Mouse (Mus musculus) embryo, embryonic 11.5 days (tissue): Measurements from ENCODE around the gene Scaf11.
"Not testable (repeated sequence)": the region's sequence is repeated elsewhere in the genome, so short reads cannot be mapped to it uniquely, and the experiment has no call there.

Experiments
- DNase-seq: peaks from one replicate; pipeline ENCODE4 v3.0.0-alpha.2; 2012; ENCODE audit warnings: low read depth, low spot score

Gene Scaf11

DNA sequence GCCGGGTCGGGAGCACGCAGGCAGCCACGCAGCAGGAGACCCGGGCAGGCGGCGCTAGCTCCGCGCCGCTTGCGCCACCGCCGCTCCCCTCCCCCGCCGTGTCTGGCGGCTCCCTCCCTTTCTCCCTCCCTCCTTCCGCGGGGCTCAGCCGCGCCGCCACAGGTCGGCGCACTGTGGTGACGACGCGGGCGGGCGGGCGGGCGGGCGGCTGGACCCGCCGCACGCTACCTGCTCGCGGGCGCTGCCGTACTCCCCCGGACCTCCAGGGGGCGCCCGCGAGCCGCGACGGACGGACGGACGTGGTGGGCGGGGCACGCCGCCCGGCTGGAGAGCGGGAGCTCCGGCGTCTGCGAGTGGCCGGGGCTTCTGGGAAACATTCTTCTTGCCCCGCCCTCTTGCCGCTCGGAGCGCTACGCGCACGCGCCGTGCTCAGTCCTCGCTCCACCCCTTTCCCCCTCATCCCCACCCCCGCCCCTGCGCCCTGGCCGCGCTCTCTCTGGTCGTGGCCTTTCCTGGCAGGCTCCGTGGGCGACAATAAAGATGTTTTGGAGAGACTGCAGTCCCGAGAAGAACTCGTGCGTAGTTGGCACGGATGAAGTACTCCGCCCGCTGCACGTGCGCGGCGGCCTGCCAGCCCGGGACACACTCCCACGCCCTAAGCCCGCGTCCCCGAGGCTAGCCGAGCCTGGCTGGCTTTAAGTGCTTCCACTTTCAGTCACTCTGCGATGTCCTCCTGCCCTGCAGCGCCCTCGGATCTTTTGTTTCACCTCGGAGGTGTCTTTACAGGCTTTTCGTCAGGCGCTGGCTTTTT lies at the start of gene Scaf11:
Scaf11 (minus strand) TSS at position 114 of the 811 bp plus-strand sequence.
- DNase-seq: peak; percentile 95

DNA sequence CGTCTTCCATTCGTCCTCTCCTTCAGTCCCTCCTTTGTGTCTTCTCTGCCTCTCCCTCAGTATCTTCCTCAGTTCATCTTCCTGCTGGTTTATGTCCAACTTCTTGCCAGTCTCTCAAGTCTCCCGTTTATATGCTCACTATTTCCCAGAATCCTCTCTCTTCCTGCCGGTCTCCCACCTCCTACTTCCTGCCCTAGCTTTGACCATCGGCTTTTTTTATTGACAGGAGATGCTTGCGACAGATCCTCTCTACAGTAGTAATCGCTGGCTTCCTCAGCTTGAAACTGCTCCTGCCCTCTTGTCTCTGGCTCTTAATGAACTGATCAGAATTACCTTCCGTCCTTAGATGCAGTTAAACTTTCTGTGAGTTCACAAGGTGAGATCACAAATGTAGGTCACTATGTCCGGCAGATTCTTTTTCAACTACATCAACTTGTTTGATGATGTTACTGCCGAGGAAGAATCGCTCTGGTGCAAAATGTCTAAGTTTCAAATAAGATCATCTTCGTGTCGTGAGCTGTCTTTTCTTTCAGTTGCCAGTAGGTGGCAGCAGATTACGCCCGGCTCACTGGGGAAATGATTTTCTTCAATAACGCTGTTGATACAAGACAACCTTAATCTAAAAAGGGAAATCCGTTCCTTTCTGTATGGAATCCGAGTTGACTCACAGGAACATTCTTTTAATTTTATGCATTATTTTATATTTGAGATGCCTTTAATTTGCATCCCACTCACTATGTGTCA lies 46.6 kb upstream of the Scaf11 start:
- DNase-seq: peak; percentile 39

DNA sequence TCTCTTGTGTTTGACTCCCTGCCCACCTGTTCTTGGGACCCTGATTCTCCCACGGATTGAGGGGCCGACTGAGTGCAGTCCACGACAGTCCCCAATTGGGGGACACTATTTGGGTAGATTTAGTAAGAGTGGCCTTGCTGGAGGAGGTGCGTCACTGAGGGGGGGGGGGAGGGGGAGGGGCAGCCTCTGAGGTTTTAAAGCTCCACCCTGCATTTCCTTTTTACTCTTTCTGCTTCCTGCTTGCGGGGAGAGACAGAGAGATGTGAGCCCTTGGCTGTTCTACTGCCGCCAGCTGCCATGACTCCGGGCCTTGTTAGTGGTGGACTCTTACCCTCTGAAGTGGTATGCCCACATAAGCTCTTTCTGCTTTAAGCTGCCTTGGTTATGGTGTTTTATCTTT lies 37.0 kb upstream of the Scaf11 start:
- DNase-seq: no peak

GRCm38 (mm10) chr15:96494279-96494678 lies 33.6 kb upstream of the Scaf11 start:
- DNase-seq: no peak

DNA sequence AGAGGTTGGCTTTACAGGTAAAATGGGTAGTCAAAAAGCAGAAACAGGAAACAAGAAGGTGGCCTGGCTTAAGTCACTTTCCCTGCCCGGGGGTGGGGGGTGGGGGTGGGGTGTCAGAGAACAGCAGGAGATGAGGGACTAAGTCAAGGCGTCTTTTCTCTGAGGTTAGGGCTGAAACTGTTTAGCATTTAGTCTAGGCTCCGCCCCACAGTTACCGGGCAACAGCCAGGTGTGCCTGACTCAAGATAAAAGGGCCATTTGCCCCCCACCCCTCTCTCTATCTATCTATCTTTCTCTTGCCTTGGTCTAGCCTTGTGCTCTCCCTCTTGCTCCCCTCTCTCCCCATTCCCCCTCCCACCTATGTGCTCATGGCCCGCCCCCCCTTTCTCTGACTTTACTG lies 32.9 kb upstream of the Scaf11 start:
- no peak for DNase-seq

DNA sequence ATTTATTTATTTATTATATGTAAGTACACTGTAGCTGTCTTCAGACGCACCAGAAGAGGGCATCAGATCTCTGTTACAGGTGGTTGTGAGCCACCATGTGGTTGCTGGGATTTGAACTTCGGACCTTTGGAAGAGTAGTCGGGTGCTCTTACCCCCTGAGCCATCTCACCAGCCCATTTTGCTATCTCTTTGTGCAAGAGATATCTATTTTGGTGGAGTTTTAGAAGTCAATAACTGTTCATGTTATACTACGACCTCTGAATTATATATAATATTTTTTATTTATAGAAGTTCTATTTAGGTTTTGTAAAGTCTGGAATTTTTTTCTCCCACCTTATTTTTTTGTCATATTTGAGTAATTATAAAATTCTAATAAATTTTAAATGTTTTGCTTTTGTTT lies 32.3 kb upstream of the Scaf11 start:
- not testable (repeated sequence) for DNase-seq

DNA sequence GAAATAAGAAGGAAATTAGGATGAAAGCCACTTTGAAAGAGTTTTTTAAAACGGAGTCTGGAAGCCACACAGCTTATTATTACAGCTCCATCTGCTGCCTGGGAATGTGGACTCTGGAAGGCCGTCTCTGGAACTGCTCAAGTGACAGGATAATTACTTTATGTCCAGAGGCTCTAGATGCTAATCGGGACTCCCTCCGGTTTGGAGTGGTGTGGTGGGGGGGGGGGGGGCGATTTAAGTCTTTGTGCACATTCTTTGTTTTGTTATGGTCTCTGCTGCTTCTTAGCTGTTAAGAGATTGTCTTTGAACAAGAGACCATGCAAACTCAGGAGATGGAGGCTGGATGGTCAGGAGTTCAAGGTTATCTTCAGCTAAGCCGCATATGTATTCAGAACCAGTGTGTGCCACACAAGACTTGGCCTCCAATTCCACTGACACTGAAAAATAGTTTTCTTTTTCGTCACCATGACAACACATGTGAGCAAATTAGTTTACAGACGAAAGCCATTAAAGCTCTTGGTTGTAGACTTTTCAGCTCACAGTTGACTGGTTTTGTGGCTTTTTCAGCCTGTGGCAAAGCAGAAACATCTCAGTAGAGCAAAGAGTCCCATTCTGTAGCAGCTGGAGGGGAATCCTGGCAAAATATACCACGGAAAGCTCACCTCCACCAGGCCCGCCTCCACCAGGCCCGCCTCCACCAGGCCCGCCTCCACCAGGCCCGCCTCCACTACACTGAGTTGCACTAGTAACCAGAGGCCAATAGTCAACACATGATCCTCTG lies 31.4 kb upstream of the Scaf11 start:
- DNase-seq: no peak

DNA sequence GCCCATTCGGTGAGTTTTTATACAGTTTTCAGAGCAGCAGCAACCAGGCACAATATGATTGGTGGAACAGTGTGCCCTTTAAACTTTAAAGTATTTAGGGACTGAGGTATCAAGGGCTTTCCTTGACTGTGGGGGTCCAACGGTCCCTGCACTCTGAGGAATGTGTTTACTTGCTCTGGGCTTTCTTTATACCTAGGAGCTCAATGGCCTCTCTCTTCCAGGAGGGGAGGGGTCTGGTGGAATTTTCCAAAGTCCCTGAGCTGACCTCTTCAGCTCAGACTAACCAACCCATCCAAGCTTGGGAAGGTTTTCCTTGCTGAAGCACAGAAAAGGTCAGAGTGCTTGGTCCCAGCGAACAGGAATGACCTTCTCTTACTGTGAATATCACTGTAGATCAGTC lies 30.8 kb upstream of the Scaf11 start:
- no peak for DNase-seq

DNA sequence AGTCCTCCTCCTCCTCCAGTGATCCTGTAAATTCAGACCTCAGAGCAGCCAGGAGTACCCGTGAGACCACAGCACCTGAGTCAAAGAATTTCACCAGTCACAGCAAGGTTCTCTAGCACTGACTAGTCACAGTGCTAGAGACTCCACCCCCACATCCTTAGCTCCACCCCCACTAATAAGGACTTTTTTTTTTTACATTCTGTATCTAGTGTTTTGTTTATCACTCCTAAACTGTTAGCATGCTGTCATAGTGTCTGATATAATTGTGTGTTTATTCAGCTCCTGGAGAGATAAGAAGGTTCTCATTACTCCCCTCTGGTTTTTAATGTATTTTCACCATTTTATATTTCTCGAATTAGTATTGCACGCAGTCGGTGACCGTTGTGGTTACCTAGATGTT lies 29.5 kb upstream of the Scaf11 start:
- DNase-seq: no peak

DNA sequence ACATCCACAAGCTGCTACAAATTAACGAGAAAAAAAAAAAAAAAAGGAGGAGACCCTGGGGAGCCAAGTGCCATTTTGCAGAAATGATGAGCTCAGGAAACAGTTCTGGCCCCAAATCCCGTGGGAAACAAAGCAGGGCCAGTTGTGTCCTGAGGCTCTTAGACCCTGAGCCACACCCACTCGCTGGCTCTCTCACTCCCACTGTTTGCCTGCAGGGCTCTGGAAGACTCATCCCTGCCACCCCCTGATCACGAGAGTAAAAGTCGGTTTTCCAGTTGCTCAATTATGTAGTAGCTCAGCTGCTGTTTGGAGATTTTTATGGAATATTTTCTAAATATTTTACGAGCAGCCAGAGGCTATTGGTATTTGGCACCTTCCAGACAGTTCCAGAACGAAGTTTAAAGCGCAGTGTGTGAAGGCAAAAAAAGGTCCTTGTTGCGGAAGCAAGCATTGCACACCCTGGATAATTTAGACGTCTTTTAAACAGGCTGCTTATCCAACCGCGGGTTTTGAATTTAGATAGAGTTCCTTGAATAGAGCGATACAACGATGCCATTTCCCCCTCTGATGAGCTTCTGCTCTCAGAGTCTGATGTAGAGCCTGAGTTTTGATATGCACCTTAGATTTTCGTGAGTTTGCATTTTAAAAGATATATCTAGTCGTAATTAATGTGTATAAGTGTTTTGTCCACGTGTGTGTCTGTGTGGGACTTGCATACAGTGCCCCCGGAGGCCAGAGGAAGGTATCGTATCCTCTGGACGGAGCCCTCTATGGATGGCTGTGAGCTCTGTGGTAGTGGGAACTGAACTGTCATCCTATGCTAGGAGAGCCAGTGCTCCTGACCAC lies 28.5 kb upstream of the Scaf11 start:
- peak; percentile 32 for DNase-seq

DNA sequence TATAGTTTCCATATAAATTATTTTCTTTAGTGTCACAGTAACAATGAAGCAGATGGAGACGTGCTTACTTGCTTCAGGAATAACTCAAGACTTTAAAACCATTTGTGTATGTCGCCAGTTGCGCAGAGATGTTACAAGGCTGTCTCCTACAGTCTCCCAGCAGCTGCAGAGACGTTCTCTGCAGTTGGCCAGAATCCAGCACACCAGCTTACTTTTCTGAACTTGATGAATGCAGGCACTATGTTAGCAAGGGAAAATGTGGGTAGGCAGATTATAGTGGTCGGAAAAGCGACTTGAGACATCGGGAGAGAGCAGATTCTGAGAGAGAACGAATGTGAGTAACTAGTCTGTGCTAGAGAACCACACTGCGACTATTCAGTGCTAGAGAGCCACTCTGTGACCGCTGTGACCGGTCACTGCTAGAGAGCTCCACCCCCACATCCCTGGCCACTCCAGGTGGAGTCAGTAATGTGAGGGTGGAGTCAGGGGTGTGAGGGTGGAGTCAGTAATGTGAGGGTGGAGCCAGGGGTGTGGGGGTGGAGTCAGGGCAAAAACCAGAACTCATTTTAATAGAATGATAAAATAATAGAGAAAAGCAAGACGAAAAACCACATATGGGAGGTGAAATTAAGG lies 26.5 kb upstream of the Scaf11 start:
- no peak for DNase-seq

DNA sequence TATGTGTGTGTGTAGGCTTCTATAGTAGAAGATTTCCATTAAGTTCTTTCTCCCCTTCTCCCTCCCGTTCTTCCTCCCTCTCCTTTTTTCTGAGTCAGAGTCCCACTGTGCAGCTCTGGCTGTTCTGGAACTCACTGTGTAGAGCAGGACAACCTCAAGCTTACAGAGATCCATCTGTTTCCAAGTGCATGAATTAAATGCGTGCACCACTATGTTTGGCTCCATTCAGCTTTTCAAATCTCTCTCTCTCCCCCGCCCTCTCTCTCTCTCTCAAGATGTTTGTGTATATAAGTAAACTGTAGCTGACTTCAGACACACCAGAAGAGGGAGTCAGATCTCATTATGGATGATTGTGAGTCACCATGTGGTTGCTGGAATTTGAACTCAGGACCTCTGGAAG lies 20.2 kb upstream of the Scaf11 start:
- no peak for DNase-seq

DNA sequence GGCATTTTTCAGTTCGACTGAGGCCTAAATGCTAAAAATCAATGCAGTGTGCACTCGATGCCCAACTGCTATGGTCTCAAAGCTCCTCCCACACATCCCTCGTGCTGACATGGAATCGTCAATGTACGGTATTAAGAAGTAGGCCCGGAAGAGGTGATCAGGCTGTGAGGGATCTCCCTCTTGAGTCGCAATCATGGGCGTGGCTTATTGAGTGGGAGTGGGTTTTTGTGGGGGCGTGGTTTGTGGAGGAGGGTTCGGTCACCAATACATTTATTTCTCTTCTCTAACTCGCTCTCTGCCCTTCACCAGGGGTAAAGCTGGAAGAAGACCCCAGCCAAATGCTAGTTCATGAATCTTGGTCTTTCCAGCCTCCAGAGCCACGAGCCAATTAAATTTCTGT lies 17.4 kb upstream of the Scaf11 start:
- no peak for DNase-seq

DNA sequence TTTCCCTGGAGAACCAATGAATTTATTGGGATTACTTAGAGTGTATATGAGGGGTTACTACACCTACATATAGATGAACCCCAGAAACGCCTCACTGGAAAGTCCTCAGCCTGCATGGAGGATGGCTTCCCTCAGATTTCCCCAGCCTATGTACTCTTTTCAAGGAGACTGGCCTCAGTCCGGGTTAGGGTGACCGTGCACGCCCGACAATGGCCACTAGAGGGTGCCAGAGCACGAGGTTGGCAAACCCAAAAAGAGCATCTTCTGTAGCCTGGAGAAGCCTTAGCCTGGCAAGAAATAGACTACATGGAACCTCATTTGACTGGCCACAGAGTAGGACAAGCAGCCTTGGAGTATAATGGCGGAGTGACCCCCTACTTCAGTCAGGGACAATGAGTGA lies 15.7 kb upstream of the Scaf11 start:
- DNase-seq: peak; percentile 70

- no peak for DNase-seq
Observed at GRCm38 (mm10) chr15:96475571-96475972, 14.9 kb upstream of the Scaf11 start.

DNA sequence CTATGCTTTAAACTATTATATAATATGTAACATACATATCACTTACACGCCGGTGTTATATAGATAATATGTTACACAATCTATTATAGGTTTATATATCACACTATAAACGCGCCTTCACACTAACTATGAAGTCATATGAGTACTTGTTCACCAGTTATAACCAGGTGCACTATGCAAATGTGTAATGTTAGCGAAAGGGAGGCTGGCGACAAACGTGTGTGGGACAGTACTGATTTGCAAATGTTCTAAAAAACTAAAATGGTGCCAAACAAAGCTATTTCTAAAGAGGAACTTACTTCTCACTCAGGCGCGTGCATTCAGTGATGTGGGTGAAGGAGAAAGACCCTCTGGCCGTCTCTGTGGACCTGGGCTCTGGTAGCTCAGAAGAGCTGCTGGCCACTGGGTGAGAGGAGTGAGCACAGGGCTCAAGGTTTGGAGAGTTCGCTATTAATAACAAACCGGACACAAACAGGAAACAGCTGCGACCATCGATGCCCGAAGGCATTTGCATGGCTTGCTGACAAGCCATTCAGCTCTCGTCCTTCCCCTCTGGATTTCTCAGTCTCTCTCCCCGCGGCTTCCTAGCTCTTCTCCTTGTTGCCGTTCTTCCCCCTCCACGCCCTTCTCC lies 13.8 kb upstream of the Scaf11 start:
- no peak for DNase-seq

DNA sequence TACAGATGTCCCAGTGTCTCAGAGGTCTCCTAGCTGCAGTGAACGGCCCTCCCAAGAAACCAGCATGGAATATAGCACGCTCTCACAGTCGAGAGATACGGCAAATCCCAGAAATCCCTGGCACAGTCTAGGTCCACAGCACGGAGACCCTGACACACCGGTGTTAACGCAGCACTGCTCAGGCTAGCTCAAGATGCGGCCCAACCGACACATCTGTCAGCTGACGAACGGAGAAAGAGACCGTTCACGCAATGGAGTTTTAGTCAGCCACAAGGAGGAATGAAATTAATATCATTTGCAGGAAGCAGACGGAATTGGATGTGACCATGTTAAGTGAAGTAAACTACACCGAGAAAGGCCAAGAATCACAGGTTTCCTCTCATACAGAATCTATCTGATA lies 13.3 kb upstream of the Scaf11 start:
- no peak for DNase-seq

DNA sequence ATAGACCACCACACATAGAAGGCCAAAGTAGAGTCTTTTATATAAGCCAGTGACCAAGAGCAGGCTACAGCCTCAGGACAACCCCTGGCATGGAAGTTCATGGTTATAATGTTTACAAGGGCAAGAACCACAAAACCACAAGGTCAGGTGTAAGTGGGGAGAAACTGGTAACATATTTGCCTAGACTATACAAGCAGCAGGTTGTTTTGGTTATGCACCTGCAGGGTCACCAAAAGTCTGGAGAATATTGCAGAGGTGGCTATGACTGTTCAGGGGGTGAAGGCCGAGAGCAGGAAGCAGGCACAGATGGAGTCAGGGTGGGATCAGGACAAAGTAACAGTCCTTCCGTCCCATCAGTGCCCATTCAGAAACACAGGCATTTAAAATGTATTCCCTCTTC lies 7.7 kb upstream of the Scaf11 start:
- no peak for DNase-seq

GRCm38 (mm10) chr15:96467844-96468243 lies 7.2 kb upstream of the Scaf11 start:
- DNase-seq: no peak

- no peak for DNase-seq
Observed at GRCm38 (mm10) chr15:96466362-96466903, 5.8 kb upstream of the Scaf11 start.
